Mouse (Mus musculus) inflammation-experienced regulatory T-cells, adult 6 months (primary cell): ENCODE data around the gene Rab31. TPM values are rescaled to one million over a fixed set of nuclear protein-coding genes. Genes with fewer than 3 reads are reported as not detected.

Source experiments
- ATAC-seq: one replicate; pipeline ENCODE4 v1.8.0; 2017
- polyA plus RNA-seq, 3 experiments: library from polyadenylated mRNA; unstranded; fragments of 100-300 nt; shearing (Covaris generic); gene quantifications; one replicate each; pipeline ENCODE4 v1.2.1; 2017

Gene Rab31
- polyA plus RNA-seq, 3 experiments from 2014 or later: 1.7 to 2.8 (median 2.6) TPM

- peak; percentile 30 for ATAC-seq
These were observed 10.1 kb upstream of the Rab31 start, which contains the start of gene Ppp4r1 for GRCm38 (mm10) chr17:65782551-65783141. TSS of gene Ppp4r1 (plus strand) at chr17:65782573.

- no peak for ATAC-seq
These were observed 8.4 kb upstream of the Rab31 start for GRCm38 (mm10) chr17:65780970-65781369.

- ATAC-seq: no peak
These were observed 4.9 kb upstream of the Rab31 start for GRCm38 (mm10) chr17:65777461-65777860.

- ATAC-seq: no peak
These were observed 3.7 kb upstream of the Rab31 start for GRCm38 (mm10) chr17:65776228-65776627.

- no peak for ATAC-seq
These were observed 1.9 kb upstream of the Rab31 start for GRCm38 (mm10) chr17:65774439-65774838.

DNA sequence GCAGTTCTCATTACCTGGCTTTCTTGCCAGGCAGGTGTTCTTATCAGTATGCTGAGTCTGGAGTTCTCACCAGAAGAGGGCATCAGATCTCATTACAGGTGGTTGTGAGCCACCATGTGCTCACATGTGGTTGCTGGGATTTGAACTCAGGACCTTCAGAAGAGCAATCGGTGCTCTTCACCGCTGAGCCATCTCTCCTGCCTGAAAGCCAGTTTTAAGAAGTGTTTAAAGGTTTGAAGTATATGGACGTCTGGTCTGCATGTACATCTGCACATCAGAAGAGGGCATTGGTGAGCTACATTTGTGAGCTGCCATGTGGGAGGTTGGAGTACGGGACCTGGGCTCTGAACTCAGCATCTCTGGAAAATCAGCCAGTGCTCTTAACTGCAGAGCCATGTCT is 1.1 kb upstream of the Rab31 start:
- no peak for ATAC-seq

- no peak for ATAC-seq
These were observed 1.3 kb downstream of the Rab31 start for GRCm38 (mm10) chr17:65770982-65771915.

- no peak for ATAC-seq
These were observed 4.1 kb downstream of the Rab31 start for GRCm38 (mm10) chr17:65768486-65768885.

- no peak for ATAC-seq
These were observed 9.3 kb downstream of the Rab31 start for GRCm38 (mm10) chr17:65763221-65763620.

DNA sequence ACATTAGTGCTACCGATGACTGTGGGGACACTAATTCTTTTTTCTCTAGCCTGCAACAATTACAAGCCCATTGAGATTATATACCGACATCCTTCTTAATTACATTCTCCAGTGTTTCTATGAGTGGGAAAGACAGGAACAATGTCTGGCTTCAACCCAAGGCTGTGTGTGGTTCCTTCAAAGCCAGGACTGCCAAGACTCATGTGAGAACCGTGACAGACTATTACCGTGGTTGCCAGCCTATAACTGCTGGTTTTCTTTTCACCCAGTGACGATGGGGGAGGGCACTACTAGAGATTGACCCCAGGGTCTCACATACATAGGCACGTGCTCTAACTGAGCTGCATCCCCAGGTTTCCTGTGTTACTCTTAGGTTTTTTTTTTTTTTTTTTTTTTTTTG is 15.4 kb downstream of the Rab31 start:
- no peak for ATAC-seq

DNA sequence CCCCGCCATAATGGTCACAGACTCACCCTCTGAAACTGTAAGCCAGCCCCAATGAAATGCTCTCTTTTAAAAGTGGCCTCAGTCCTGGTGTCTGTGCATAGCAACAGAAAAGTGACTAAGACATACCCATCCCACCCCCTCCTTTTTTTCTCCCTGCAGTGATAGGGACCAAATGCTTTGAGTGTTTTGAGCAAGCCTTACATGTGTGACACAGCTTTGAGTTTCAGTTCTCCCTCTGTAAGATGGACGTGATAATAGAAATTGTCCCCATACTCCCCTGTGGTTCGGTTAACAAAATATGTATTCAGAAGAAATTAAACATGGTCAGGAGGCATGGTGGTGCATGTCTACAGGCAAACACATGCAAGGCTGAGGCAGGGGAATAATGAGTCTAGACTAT is 16.7 kb downstream of the Rab31 start:
- ATAC-seq: no peak

DNA sequence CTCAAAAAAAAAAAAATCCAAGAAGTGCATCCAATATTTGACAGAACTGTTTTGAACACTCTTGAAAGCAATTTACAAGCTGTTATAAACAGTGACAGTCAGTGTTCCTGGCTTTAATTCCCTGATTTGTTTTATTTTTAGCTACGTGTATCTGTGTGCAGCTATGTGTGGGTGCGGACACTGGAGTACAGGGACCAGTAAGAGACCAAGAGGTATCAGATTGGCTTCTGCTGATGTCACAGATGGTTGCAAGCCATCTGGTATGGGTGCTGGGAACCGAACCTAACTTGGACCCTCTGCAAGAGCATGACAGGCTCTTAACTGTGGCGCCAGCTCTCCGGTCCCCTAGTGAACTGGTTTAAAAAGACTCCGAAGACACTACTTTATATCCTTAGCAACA is 19.4 kb downstream of the Rab31 start:
- no peak for ATAC-seq

- ATAC-seq: no peak
These were observed 22.3 kb downstream of the Rab31 start for GRCm38 (mm10) chr17:65750301-65750700.

DNA sequence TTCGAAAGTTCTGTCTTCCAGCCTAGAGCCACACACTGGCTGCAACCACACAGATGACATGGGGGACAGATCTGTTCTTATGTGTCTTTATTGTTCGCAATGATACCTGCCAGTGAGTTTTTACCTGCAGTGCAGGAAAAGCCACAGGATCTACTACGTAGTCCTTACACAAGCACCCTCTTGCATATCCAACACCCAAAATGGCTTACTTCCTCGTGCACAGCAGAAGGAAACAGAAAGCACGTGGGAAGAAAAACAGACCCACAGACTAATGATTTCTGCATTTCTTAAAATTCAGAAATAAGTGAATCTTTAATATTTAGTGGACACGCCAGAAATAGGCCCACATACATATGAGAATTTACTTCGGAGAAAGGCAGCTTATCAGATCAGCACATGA is 22.7 kb downstream of the Rab31 start:
- ATAC-seq: no peak

GRCm38 (mm10) chr17:65748997-65749396 is 23.6 kb downstream of the Rab31 start:
- ATAC-seq: no peak

- ATAC-seq: no peak
These were observed 26.2 kb downstream of the Rab31 start for GRCm38 (mm10) chr17:65746314-65746713.

GRCm38 (mm10) chr17:65743664-65744330 is 28.8 kb downstream of the Rab31 start:
- ATAC-seq: no peak

GRCm38 (mm10) chr17:65742969-65743368 is 29.6 kb downstream of the Rab31 start:
- ATAC-seq: no peak

- ATAC-seq: no peak
These were observed 30.2 kb downstream of the Rab31 start for GRCm38 (mm10) chr17:65742245-65742905.

DNA sequence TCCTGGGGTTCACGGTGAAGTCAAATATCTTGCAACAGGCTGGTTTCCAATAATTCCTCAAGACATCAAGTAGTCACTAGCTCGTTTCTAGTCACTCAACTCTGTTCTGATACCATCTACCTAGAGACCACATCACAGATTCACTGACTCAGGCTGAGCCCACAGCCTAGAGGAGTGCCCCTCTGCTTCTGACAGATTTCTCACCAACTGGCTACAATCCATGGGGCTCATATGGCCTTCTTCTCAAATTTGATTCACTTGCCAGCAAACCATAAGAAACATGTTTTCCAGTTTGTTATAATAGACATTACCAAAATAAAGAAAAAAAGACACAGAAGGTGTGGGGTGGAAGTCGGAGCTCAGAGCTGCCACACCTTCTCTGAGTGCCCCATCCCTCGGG is 31.0 kb downstream of the Rab31 start:
- no peak for ATAC-seq

GRCm38 (mm10) chr17:65739874-65740725 is 32.5 kb downstream of the Rab31 start:
- ATAC-seq: no peak

- ATAC-seq: no peak
These were observed 34.9 kb downstream of the Rab31 start for GRCm38 (mm10) chr17:65737622-65738021.
